Mouse (Mus musculus): ENCODE measurements around the gene Lztr1.

GRCm38 (mm10) chr16:17466875-17467663 lies 41.4 kb upstream of the Lztr1 start:
- no peak for TF ChIP-seq POLR2A (IDR thresholded peaks at IDR 0.05; ENCODE audit: control insufficient read depth, extremely low read depth, insufficient read depth, low read length, poor library complexity)
- TF ChIP-seq CTCF (IDR thresholded peaks at IDR 0.05; ENCODE audit: borderline replicate concordance, control insufficient read depth, extremely low read depth, insufficient read depth, low read length, poor library complexity): no peak
